Mouse (Mus musculus) liver, embryonic 15.5 days (tissue): ENCODE data around the gene Clstn1. TPM values are rescaled to one million over a fixed set of nuclear protein-coding genes. Genes with fewer than 3 reads are reported as not detected.

ENCODE experiments used
- ATAC-seq: fragments of 200-750 bp; cut with Nextera tagmentation; 2 replicates; pipeline ENCODE4 v1.8.0; 2017; ENCODE audit warnings: moderate number of reproducible peaks, mild to moderate bottlenecking, moderate library complexity; ENCODE audit not compliant: insufficient read depth
- H3K27ac ChIP-seq: fragments of 300-500 bp; sonication (generic); replicated peaks from 2 replicates; pipeline ENCODE4 v1.5.1; 2015; ENCODE audit warnings: mild to moderate bottlenecking, inconsistent platforms
- H3K27me3 ChIP-seq: fragments of 300-500 bp; sonication (generic); 2 replicates; pipeline ENCODE4 v1.6.1; 2015; ENCODE audit warnings: mild to moderate bottlenecking, inconsistent platforms
- H3K36me3 ChIP-seq: fragments of 300-500 bp; sonication (generic); replicated peaks from 2 replicates; pipeline ENCODE4 v1.6.1; 2015; ENCODE audit warnings: moderate library complexity, mild to moderate bottlenecking, inconsistent platforms
- H3K4me1 ChIP-seq: fragments of 300-500 bp; sonication (generic); replicated peaks from 2 replicates; pipeline ENCODE4 v1.6.1; 2015; ENCODE audit warnings: inconsistent platforms
- H3K4me2 ChIP-seq: fragments of 300-500 bp; sonication (generic); 2 replicates; pipeline ENCODE4 v1.6.1; 2015; ENCODE audit warnings: moderate library complexity, mild to moderate bottlenecking, inconsistent platforms
- H3K4me3 ChIP-seq: fragments of 300-500 bp; sonication (generic); replicated peaks from 2 replicates; pipeline ENCODE4 v1.5.1; 2015; ENCODE audit warnings: mild to moderate bottlenecking, inconsistent platforms
- H3K9ac ChIP-seq: fragments of 300-500 bp; sonication (generic); 2 replicates; pipeline ENCODE4 v1.6.1; 2015; ENCODE audit warnings: moderate library complexity, mild to moderate bottlenecking, inconsistent platforms
- H3K9me3 ChIP-seq: fragments of 300-500 bp; sonication (generic); replicated peaks from 2 replicates; pipeline ENCODE4 v1.6.1; 2016; ENCODE audit warnings: inconsistent platforms
- WGBS: fragments of 180-500 bp; shearing (Covaris S2); methylation state at CpG from one replicate; pipeline ENCODE4 v1.1.7; 2015; ENCODE audit warnings: mixed read lengths; ENCODE audit not compliant: insufficient replicate concordance; 5-methylcytosine and 5-hydroxymethylcytosine counted together
- polyA plus RNA-seq: library from polyadenylated mRNA; unstranded; fragments of >200 nt; fragmentation: Nextera tagmentation; extraction: Ambion mirVana; gene quantifications from 2 replicates; pipeline ENCODE4 v1.2.1, GENCODE M21; 2015

The Clstn1 gene
- polyA plus RNA-seq, 1 experiment from 2014 or later = 2.0 TPM

DNA sequence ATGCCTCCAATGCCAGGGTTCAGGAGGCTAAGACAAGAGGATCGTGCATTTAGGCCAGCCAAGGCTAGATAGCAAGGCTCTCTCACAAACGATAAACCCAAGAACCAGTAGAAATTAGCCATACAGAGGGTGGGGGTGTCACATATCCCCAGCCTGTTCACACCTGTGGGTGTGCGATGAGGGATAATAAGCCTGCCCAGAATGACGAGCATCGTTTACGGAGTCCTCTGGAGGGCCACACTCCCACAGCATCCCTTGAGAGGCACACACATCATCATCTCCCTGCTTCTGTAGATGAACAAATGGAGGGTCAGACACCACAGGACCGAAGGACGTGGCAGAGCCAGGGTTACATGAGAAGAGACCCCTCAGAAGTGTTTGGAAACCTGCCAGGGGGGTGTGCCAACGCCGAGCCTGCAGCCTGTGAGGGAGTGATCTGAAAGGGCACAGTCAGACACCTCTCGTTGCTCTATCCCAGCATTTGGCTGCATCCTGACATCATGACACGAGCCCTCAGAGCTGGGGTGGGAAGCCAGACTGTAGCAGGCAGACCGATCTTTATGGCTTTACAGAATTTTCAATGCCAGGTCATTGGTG lies 8.1 kb upstream of the Clstn1 start:
- H3K9me3 ChIP-seq = no peaks in the 10 kb centered on the region
- no peaks in the 10 kb centered on the region for H3K36me3 ChIP-seq
- no peak overlapping the region for H3K27ac ChIP-seq
- ATAC-seq = no peak
- no peak overlapping the region for H3K9ac ChIP-seq
- no peak overlapping the region for H3K4me3 ChIP-seq
- H3K4me1 ChIP-seq = no peaks in the 10 kb centered on the region
- H3K27me3 ChIP-seq = peaks cover 29% of the 10 kb centered on the region
- H3K4me2 ChIP-seq = no peak overlapping the region
- 57% methylated on average over 13 of the region's 13 CpGs for WGBS

DNA sequence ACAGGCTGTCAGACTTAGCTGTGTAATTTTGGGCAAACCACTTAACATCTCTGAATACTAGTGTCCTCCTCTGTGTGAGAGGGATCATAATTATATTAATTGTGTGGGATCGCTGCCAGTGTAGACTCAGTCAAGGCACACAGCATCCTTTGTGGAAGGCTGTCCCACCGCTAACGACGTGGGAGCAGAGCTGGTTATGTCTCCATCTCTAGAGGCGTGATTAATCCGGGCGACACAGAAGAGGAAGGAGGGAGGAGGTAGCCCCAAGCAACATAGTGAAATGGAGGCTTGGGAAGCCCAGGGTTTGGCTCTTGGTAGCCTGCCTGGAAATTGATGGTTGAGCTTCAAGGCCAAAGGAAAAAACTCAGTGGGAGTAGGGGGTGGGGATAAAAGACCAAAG lies 7.4 kb upstream of the Clstn1 start:
- Histone ChIP-seq H3K4me3 (no peak overlapping the region), H3K4me2 (no peak overlapping the region), H3K9ac (no peak overlapping the region), H3K27ac (no peak overlapping the region), H3K9me3 (no peaks in the 10 kb centered on the region), H3K4me1 (no peaks in the 10 kb centered on the region), H3K36me3 (no peaks in the 10 kb centered on the region), H3K27me3 (peaks cover 33% of the 10 kb centered on the region)
- 55% methylated on average over 7 of the region's 7 CpGs for WGBS
- no peak for ATAC-seq

DNA sequence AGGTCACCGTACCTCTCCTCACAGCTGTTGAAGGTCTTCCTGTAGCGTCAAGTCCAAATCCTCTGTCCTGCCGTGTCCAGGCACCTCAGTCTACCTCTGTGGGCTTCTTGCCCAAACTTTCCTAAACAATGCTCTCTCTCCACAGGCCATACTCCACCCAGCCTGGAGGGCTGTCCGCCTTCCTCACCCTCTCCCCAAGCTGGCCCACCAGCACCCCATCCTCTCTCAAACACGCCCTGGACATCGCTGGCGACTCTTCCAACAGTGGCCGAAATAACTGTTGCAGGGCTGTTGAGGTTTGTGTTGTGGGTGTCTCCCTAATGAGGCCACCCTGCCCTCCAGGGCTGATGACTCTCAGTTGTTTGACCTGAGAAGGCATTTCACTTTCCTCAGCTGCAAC lies 1.0 kb upstream of the Clstn1 start:
- peaks cover 89% of the 10 kb centered on the region for H3K27me3 ChIP-seq
- H3K27ac ChIP-seq = no peak overlapping the region
- ATAC-seq = no peak
- no peak overlapping the region for H3K4me3 ChIP-seq
- H3K4me1 ChIP-seq = peaks cover 9% of the 10 kb centered on the region
- no peak overlapping the region for H3K4me2 ChIP-seq
- no peak overlapping the region for H3K9ac ChIP-seq
- H3K36me3 ChIP-seq = no peaks in the 10 kb centered on the region
- no peaks in the 10 kb centered on the region for H3K9me3 ChIP-seq
- 62% methylated on average over 8 of the region's 8 CpGs for WGBS

DNA sequence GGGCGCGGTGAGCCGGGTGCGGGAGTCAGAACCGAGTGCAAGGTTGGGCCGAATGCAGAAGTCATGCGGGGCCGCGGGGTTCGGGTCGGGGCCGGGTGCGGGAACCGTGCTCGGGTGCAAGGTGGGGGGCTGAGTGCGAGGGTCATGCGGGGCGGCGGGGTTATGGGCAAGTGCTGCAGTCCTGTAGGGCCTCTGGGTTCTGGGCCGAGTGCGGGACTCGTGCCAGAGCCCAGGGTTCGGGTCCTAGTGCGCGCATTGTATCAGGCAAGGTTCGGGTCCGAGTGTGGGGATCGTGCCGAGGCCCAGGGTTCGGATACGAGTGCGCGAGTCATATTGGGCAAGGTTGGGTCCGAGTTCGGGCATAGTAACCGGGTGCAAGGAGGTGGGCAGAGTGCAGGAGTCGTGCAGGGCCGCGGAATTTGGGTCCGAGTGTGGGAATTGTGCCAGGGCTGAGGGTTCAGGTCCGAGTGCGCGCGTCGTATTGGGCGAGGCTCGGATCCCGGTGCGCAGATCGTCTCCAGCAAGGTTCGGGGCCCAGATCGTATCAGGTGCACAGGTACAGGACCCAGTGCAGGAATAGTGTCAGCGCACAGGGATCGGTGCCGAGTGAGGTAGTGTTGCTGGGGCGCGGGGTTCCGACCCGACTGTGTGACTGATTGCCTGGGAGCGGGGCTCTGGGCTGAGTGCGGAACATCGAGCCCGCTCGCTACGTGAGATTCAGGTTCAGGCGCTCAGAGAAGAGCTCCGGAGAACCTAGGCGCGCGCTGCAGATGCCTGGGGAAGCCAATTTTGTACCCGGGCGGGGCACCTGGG lies 721 bp downstream of the Clstn1 start:
- no peak overlapping the region for H3K27ac ChIP-seq
- ATAC-seq = no peak; the same call in 1 of the 2 replicates
- H3K4me3 ChIP-seq = peak overlapping the region; percentile 62
- H3K9ac ChIP-seq = no peak overlapping the region; the same call in 1 of the 2 replicates
- H3K36me3 ChIP-seq = no peaks in the 10 kb centered on the region
- no peaks in the 10 kb centered on the region for H3K9me3 ChIP-seq
- peak overlapping the region; percentile 73 for H3K4me2 ChIP-seq
- 1% methylated on average over 72 of the region's 72 CpGs for WGBS
- peaks cover 72% of the 10 kb centered on the region for H3K27me3 ChIP-seq
- H3K4me1 ChIP-seq = peaks cover 9% of the 10 kb centered on the region

DNA sequence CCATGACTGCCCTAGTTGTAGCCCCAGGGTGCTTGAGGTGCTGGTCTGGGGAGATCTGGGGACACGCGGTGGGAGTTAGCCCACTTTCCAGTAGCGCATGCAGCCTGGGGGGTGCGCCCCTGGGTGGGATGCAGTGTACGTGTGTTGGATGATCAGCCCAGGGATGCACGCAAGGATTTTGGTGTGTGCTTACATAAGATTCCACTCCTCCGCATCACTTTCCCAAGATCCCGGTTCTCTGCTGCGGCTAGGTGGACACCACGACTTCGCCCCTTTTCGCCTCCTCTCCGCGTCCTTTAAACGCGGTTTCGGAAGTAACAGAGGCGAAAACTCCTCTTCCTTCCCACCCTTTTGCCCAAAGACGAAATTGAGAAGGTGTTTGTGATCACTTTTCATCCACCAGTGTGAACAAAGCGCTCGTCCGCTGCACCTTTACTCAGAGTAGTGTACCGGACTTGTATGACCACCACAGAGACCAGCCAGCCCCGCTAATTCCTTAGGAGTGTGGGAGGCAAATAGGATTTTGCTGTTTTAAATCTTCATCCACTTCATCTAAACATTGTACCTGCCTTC lies 1.4 kb downstream of the Clstn1 start:
- H3K4me2 ChIP-seq = peak overlapping the region; percentile 73
- peaks cover 9% of the 10 kb centered on the region for H3K4me1 ChIP-seq
- H3K36me3 ChIP-seq = no peaks in the 10 kb centered on the region
- no peak overlapping the region for H3K27ac ChIP-seq
- peak overlapping the region; percentile 62 for H3K4me3 ChIP-seq
- H3K9ac ChIP-seq = no peak overlapping the region
- peaks cover 71% of the 10 kb centered on the region for H3K27me3 ChIP-seq
- H3K9me3 ChIP-seq = no peaks in the 10 kb centered on the region
- ATAC-seq = no peak
- WGBS = 8% methylated on average over 24 of the region's 24 CpGs

DNA sequence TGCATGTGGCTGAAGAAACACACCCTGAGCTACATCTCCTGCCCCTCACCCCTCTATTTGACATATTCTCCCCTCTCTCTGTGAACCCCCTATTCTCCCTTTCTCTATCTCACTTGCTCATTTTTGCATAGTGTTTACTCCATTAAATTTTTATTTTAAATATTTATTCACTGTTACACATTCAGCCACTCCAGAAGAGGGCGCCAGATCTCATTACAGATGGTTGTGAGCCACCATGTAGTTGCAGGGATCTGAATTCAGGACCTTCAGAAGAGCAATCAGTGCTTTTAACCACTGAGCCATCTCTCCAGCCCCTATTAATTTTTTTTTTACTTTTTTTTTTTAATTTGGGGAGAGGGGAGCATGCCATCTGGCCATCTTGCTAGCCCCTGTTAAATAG lies 3.9 kb downstream of the Clstn1 start:
- WGBS = 38% methylated on average over 1 of the region's 1 CpGs
- Histone ChIP-seq H3K4me1 (peaks cover 9% of the 10 kb centered on the region), H3K27ac (no peak overlapping the region), H3K9ac (no peak overlapping the region), H3K4me3 (no peak overlapping the region), H3K9me3 (no peaks in the 10 kb centered on the region), H3K27me3 (peaks cover 50% of the 10 kb centered on the region), H3K36me3 (no peaks in the 10 kb centered on the region), H3K4me2 (no peak overlapping the region)
- ATAC-seq = no peak

DNA sequence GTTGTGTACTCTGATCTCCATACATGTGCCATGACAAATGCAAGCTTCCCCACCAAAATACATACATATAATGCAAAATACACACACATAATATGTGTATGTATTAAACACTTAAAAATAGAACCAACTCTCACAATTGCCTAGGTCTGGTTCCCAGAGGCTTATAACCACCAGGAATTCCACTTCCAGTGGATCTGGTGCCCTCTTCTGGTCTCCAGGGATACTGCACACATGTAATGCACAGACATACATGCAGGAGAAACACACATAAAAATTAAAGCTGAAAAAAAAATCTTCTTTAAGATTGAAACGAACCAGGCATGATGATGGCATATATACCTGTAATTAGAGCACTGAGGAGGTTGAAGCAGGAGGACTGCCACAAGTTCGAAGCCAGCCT lies 5.2 kb downstream of the Clstn1 start:
- no peaks in the 10 kb centered on the region for H3K36me3 ChIP-seq
- ATAC-seq = no peak

DNA sequence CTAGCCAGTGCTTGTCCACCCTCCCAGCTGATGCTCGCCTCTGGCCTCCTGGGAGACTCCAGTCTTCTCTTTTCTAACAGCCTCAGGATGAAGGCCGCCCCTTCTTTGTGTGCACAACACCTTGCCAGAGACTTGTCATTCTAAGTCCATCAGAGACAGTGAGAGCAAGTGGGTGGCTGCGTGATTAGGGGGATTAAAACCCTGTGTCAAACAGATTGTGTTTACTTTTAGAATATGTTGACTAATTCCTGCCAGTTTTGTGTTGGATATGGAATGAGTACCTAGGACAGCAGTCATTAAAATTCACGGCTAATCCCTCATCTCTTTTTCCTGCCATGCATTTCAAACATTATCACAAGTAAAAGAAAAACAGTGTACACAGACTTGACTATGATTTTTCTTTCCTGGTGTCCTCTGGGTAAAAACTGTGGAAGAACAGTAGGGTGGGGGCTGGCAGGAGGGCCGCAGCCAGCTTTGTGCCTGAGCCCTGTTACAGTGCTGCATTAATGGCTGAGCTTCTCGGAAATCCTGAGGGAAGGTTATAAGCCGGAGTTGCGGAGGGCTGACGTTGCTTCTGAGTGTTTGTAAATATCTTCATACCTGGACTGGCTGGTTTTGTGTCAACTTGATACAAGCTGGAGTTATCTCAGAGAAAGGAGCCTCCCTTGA lies 8.8 kb downstream of the Clstn1 start:
- H3K4me1 ChIP-seq = no peaks in the 10 kb centered on the region
- WGBS = 64% methylated on average over 9 of the region's 9 CpGs
- H3K27ac ChIP-seq = no peak overlapping the region
- no peak overlapping the region for H3K4me3 ChIP-seq
- no peak for ATAC-seq
- no peaks in the 10 kb centered on the region for H3K36me3 ChIP-seq
- H3K27me3 ChIP-seq = peaks cover 1% of the 10 kb centered on the region; the same call in 1 of the 2 replicates
- H3K9ac ChIP-seq = no peak overlapping the region
- no peaks in the 10 kb centered on the region for H3K9me3 ChIP-seq
- H3K4me2 ChIP-seq = no peak overlapping the region

More for the DNA sequence above, 5.2 kb downstream of the Clstn1 start:
- 50% methylated on average over 2 of the region's 2 CpGs for WGBS
- Histone ChIP-seq H3K4me1 (peaks cover 9% of the 10 kb centered on the region), H3K27ac (no peak overlapping the region), H3K27me3 (peaks cover 37% of the 10 kb centered on the region), H3K4me2 (no peak overlapping the region), H3K9ac (no peak overlapping the region), H3K4me3 (no peak overlapping the region), H3K9me3 (no peaks in the 10 kb centered on the region)

DNA sequence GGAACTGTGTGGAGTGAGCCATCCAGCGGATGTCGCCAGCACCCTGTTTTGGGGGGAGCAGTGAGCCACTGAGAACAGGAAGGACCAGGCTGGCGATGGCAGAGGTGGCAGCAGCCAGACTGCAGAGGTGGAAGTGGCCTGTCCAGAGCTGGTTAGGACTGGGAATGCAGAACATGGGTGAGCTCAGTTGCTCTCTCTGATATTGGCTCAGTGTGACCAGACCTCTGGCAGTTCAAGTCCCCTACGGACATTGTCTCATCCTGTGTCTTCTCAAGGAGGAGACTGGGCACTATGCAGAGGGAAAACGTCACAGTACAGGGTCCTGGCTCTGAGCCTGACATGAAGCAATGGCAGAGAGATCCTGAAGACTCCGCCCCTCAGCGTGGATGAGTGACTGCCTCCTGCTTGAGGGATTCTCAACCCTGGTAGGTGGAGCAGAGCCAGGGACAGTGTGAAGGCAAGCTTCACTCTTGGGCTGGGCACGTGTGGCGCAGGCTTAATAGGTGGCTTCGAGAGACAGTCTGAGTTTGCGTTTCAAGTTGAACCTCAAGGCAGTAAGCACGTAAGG lies 11.5 kb downstream of the Clstn1 start:
- no peak for ATAC-seq
- Histone ChIP-seq H3K27me3 (no peaks in the 10 kb centered on the region), H3K9ac (no peak overlapping the region), H3K4me3 (no peak overlapping the region), H3K27ac (no peak overlapping the region), H3K36me3 (no peaks in the 10 kb centered on the region), H3K9me3 (no peaks in the 10 kb centered on the region), H3K4me1 (no peaks in the 10 kb centered on the region), H3K4me2 (no peak overlapping the region)
- WGBS = 61% methylated on average over 12 of the region's 12 CpGs

DNA sequence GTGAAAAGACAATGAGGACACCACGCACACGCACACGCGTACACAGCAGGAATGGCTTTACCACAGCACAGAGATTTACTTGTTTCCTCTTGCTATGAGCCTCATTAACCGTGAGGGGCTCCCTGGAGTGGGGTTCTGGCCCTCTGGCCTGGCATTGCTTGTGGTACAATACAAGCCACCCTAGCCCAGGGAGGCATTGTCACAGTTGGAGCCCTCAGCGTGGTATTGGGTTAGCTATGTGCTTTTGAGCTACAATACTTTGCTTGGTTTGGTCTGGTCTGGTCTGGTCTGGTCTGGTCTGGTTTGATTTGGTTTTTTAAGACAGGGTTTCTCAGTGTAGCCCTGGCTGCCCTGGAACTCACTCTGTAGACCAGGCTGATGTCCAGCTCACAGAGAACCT lies 13.3 kb downstream of the Clstn1 start:
- Histone ChIP-seq H3K9ac (no peak overlapping the region), H3K4me2 (no peak overlapping the region), H3K4me3 (no peak overlapping the region), H3K36me3 (no peaks in the 10 kb centered on the region), H3K27me3 (no peaks in the 10 kb centered on the region), H3K9me3 (no peaks in the 10 kb centered on the region), H3K27ac (no peak overlapping the region), H3K4me1 (no peaks in the 10 kb centered on the region)
- no peak for ATAC-seq
- WGBS = 70% methylated on average over 6 of the region's 6 CpGs

DNA sequence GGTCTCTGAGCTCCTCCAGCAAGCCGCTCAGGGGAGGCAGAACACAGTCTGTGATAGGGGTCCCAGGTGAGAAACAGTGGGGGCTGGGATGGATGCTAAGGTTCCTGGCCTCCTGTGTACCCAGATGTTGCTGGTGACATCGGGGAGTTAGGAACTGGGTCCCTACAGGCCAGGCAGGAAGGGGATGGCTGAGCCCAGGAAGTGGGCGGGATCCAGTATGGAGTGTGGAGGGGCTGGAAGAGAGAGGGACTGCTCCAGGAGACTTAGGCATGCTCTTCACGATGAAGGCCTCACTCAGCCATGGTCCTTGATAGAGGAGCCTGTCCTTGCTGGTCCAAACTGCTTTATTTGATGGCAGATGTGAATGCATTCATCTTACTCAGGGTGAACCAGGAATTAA lies 13.9 kb downstream of the Clstn1 start:
- Histone ChIP-seq H3K27ac (no peak overlapping the region), H3K4me2 (no peak overlapping the region), H3K9ac (no peak overlapping the region), H3K4me1 (no peaks in the 10 kb centered on the region), H3K27me3 (no peaks in the 10 kb centered on the region), H3K4me3 (no peak overlapping the region), H3K36me3 (no peaks in the 10 kb centered on the region), H3K9me3 (no peaks in the 10 kb centered on the region)
- no peak for ATAC-seq
- WGBS = 61% methylated on average over 4 of the region's 4 CpGs
